Mouse (Mus musculus): Measurements from ENCODE around the gene Mustn1.
A peak's percentile ranks its signal among the peaks of the same experiment; 100 is the strongest.

Mustn1 gene

GRCm38 (mm10) chr14:30878958-30879571, at the start of gene Mustn1:
Mustn1 (plus strand) TSS chr14:30879200.
- peak; percentile 57 for DNase-seq (ENCODE audit: low read depth, low spot score)

DNA sequence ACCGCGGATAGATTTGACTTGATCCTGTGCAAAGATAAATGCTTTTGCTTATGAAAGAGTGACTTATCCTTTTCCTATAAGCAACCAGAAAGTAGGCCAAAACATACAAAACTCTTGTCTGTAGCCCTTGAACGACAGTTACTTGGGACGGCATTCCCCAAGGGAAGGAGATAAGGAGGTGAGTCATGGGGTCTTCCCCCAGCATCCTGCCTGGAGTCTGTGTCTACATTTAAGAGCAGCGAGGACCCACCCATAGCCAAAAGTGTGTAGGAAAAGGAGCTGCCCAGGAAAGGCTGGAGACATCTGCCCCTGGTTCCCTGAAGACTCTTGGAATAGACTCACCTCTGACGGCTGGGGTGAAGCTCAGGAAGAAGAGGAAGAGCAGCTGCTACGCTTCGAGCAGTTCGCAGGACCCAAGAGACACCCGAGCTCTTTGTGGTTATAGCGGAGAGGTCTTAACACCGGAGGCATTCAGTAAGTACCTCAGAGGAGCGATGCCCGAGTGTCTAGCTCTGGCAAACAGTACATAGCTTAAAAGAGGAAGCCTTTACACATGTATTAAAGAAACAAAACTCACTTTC, 41.5 kb upstream of the Mustn1 start:
- DNase-seq (ENCODE audit: low read depth, low spot score) = no peak

DNA sequence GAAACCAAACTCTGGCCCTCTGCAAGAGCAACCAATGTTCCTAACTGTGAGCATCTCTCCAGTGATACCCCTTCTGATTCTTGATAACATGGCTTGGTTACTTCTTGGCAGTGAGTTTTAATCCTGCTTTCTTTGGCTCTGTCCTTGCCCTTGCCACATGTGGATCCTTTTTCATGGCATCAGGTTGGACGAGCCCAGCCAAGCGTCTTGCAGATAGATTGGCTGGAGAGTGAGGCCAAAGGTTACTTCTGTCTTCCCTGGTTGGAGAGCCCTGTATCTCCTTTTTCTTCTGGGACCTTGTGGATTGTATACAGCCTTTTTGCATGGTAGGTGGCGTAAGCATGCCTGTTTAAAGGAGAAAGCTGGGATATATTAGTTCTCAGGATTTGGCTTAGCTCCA, 35.3 kb upstream of the Mustn1 start:
- DNase-seq (ENCODE audit: low read depth, low spot score) = no peak

DNA sequence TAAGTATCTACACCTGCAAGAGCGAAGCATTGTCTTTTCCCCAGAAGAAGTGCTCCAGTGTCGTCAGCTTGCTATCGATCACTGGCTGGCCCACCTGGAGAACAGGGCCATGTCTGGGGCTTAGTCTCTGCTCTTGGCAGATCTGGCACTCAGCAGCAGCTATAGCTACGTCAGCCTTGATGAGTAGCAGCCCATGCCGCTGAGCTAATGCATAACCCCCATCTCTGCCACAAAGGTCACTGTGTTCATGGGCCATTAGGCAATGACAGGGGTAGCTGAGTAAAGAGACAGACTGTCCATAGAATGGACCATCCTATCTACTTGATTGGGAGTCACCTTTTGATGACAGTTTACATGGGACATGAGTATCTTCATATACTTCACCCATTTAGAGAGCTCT, 28.5 kb upstream of the Mustn1 start:
- no peak for DNase-seq (ENCODE audit: low read depth, low spot score)

GRCm38 (mm10) chr14:30852325-30852724, 26.7 kb upstream of the Mustn1 start:
- no peak for DNase-seq (ENCODE audit: low read depth, low spot score)

GRCm38 (mm10) chr14:30855316-30855715, 23.7 kb upstream of the Mustn1 start:
- peak; percentile 77 for DNase-seq (ENCODE audit: low read depth, low spot score)

DNA sequence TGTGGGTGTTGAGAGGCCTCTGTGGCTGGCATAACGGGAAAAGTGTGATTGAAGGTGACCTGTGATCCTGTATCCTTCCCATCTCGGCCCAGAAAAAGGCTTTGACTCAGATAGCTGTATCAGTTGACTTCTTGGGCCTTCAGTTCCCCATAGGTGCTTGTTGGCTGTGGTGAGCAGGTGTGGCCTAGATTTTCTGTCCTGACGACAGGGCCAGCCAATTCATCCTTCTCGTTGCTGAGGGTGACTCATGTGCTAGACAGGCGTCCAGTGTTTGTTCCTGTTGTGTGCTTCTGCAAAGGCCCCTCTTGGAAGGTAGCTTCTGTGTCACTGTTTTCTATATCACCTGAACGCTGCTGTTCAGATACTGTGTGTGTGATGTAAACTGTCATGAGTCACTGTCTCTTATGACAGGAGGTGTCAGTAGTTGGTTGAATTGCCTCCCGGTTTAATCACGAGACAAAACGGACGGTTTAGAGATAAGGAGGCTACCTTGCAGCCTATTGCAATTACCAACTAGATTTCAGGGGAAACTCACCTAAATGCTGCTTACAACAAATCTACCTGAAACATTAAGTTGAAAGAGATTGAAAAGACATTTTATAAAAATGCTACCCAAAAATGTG, 22.0 kb upstream of the Mustn1 start:
- DNase-seq (ENCODE audit: low read depth, low spot score) = peak; percentile 88

DNA sequence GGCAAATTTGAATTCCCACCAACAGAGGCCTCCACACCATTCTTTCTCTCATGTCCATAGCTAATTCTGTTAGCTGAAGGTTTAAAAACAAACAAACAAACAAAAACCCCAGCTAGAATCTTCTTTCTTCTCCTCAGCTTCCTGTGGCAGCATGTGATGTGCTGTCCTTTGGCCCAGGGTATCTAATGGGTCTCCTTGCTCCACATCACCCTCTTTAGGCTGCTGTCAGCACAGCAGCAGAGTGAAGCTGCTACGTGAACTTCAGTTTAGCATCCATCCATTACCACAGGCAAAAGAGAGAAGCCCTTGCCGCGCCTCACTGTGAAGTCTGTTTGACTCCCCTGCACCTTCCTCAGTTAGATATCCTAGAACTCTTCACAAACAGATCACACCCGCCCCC, 21.0 kb upstream of the Mustn1 start:
- peak; percentile 47 for DNase-seq (ENCODE audit: low read depth, low spot score)

GRCm38 (mm10) chr14:30861421-30862125, 17.4 kb upstream of the Mustn1 start:
- peak; percentile 54 for DNase-seq (ENCODE audit: low read depth, low spot score)

DNA sequence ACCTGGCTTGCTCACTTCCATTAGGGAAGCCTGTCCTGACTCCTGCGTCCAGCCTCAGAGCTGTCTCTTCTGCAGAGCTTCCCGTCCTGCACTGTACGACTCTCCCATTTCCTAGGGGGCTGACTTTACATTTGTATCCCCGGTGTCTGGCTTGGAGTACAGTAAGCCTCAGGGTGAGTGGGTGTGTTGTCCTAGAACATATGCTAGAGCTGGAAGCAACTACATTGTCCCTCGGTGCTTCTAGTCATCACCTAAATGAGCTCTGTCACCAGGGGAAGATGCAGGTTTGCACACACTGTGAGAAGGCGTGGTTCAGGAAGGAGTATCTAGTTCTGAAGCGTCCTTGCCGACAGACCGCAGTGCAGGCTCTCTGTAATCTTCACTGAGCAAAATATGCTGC, 16.6 kb upstream of the Mustn1 start:
- peak; percentile 50 for DNase-seq (ENCODE audit: low read depth, low spot score)

GRCm38 (mm10) chr14:30865311-30865710, 13.7 kb upstream of the Mustn1 start:
- peak; percentile 31 for DNase-seq (ENCODE audit: low read depth, low spot score)

- DNase-seq (ENCODE audit: low read depth, low spot score) = peak; percentile 80
These were observed 12.0 kb upstream of the Mustn1 start for GRCm38 (mm10) chr14:30867042-30867441.

DNA sequence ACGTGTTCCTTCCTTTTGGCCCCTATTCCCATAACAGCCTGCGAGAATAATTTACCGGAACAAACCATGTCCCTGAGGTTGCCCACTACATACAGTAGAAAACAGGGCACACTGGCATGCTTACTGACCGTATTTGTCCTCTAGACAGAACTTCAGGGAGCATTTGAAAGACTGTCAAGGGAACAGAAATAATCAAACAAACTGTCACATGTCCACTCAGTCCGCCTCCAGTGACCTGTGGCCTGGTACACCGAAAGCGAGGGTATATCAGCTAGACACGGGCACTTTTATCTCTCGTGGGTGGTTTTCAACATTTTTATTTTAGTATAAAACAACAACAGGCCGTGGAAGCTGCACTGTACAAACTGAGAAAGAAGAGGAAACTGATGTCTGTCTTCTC, 10.2 kb upstream of the Mustn1 start:
- no peak for DNase-seq (ENCODE audit: low read depth, low spot score)

GRCm38 (mm10) chr14:30869391-30869801, 9.6 kb upstream of the Mustn1 start:
- DNase-seq (ENCODE audit: low read depth, low spot score) = no peak

DNA sequence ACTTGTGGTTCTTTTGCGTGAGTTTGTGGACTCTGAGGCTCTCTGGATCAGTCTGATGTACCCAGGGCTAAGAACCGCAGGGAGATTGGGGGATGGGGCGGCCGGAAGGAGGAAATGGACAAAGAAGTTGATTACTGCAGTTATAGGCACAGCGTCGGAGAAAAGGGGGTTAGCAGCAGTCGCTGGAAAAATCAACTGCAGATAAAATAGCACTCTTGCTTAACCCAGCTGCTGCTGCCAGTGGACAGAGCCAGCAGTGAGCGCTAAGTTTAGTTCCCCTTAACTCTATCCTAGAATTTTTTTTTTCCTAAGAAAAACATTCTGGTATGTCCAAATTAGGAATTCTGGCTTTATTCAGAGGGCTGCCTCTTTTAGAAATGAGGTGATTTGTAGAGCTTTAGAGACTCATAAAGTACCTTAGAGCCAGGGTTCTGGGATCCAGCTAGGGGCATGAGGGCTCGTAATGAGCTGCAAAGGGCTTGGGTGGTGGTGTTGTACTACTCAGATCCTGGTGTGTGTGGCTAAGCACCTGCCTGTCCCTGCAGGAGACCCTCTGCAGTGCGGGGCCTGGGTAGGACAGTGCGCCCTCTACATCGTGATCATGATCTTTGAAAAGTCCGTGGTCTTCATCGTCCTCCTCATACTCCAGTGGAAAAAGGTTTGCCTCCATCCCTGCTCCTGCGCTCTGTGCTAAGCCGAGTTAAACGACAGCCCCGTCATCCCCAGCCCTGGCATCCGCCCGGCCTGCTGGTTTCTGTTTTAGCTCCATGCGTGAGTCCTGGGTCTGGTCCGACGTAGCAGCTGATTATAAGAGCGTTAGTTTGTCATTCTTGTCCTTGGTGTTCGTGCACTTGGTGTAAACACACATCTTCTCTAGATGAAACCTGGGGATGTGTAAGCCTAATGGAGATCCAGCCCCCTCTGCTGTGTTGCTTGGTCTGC, 8.5 kb upstream of the Mustn1 start:
- peak; percentile 52 for DNase-seq (ENCODE audit: low read depth, low spot score)

GRCm38 (mm10) chr14:30874095-30874700, 4.8 kb upstream of the Mustn1 start:
- no peak for DNase-seq (ENCODE audit: low read depth, low spot score)

- no peak for DNase-seq (ENCODE audit: low read depth, low spot score)
These were observed 3.7 kb upstream of the Mustn1 start for GRCm38 (mm10) chr14:30875130-30875865.

GRCm38 (mm10) chr14:30875955-30876354, 3.0 kb upstream of the Mustn1 start:
- DNase-seq (ENCODE audit: low read depth, low spot score) = no peak

GRCm38 (mm10) chr14:30876451-30876850, 2.5 kb upstream of the Mustn1 start:
- DNase-seq (ENCODE audit: low read depth, low spot score) = no peak

- no peak for DNase-seq (ENCODE audit: low read depth, low spot score)
These were observed 1.2 kb upstream of the Mustn1 start for GRCm38 (mm10) chr14:30877827-30878226.
